Mouse (Mus musculus) neural tube, embryonic 11.5 days (tissue): ENCODE data around the gene Ccdc9. TPM values are rescaled to one million over a fixed set of nuclear protein-coding genes. Genes with fewer than 3 reads are reported as not detected.

ENCODE experiments used
- ATAC-seq: fragments of 200-750 bp; cut with Nextera tagmentation; 2 replicates; pipeline ENCODE4 v1.8.0; 2017; ENCODE audit warnings: moderate number of reproducible peaks, mild to moderate bottlenecking, moderate TSS enrichment, moderate library complexity; ENCODE audit not compliant: insufficient read depth, low FRiP score, low TSS enrichment
- DNase-seq: peaks from one replicate; pipeline ENCODE4 v3.0.0-alpha.2; 2015; ENCODE audit warnings: low spot score
- H3K27ac ChIP-seq: fragments of 300-500 bp; sonication (generic); 2 replicates; pipeline ENCODE4 v1.5.1; 2014; ENCODE audit warnings: low read depth, mild to moderate bottlenecking, low read length
- H3K27me3 ChIP-seq: fragments of 300-500 bp; sonication (generic); 2 replicates; pipeline ENCODE4 v1.6.1; 2014; ENCODE audit warnings: mild to moderate bottlenecking, low read length, mixed read lengths; ENCODE audit not compliant: control insufficient read depth, insufficient read depth
- H3K36me3 ChIP-seq: fragments of 300-500 bp; sonication (generic); 2 replicates; pipeline ENCODE4 v1.6.1; 2014; ENCODE audit warnings: mild to moderate bottlenecking, low read length, moderate library complexity, mixed read lengths; ENCODE audit not compliant: control insufficient read depth, insufficient read depth
- H3K4me1 ChIP-seq: fragments of 300-500 bp; sonication (generic); 2 replicates; pipeline ENCODE4 v1.6.1; 2014; ENCODE audit warnings: low read length, mixed read lengths; ENCODE audit not compliant: control insufficient read depth, insufficient read depth
- H3K4me2 ChIP-seq: fragments of 300-500 bp; sonication (generic); 2 replicates; pipeline ENCODE4 v1.6.1; 2014; ENCODE audit warnings: low read depth, mild to moderate bottlenecking, moderate library complexity
- H3K4me3 ChIP-seq: fragments of 300-500 bp; sonication (generic); 2 replicates; pipeline ENCODE4 v1.5.1; 2014; ENCODE audit warnings: low read depth, low read length
- H3K9ac ChIP-seq: fragments of 300-500 bp; sonication (generic); 2 replicates; pipeline ENCODE4 v1.6.1; 2014; ENCODE audit warnings: mild to moderate bottlenecking, low read length
- H3K9me3 ChIP-seq: fragments of 300-500 bp; sonication (generic); 2 replicates; pipeline ENCODE4 v1.6.1; 2016; ENCODE audit warnings: low read length; ENCODE audit not compliant: control insufficient read depth
- WGBS: fragments of 180-500 bp; shearing (Covaris S2); extraction: QIAGEN DNeasy Blood & Tissue Kit; methylation state at CpG from one replicate; pipeline ENCODE4 v1.1.7; 2014; 5-methylcytosine and 5-hydroxymethylcytosine counted together
- polyA plus RNA-seq: library from polyadenylated mRNA; unstranded; fragments of >200 nt; fragmentation: Nextera tagmentation; extraction: Ambion mirVana; gene quantifications from 2 replicates; pipeline ENCODE4 v1.2.1, GENCODE M21; 2014

Ccdc9 gene
- polyA plus RNA-seq, 1 experiment from 2014 or later, result 19.6 TPM

- Histone ChIP-seq H3K27me3 (no peaks in the 10 kb centered on the region), H3K4me3 (no peak overlapping the region), H3K36me3 (no peaks in the 10 kb centered on the region), H3K9ac (no peak overlapping the region), H3K27ac (no peak overlapping the region), H3K4me2 (no peak overlapping the region), H3K4me1 (no peaks in the 10 kb centered on the region), H3K9me3 (no peaks in the 10 kb centered on the region)
- DNase-seq (no peak), ATAC-seq (no peak)
- 70% methylated on average over 4 of the region's 4 CpGs for WGBS
Measured at GRCm38 (mm10) chr7:16254195-16254594, 32.4 kb downstream of the Ccdc9 start.

GRCm38 (mm10) chr7:16250687-16251086 is 35.9 kb downstream of the Ccdc9 start:
- H3K4me1 ChIP-seq, result no peaks in the 10 kb centered on the region
- no peak overlapping the region for H3K27ac ChIP-seq
- H3K27me3 ChIP-seq, result no peaks in the 10 kb centered on the region
- H3K4me2 ChIP-seq, result no peak overlapping the region
- H3K9me3 ChIP-seq, result no peaks in the 10 kb centered on the region
- 86% methylated on average over 5 of the region's 5 CpGs for WGBS
- H3K36me3 ChIP-seq, result no peaks in the 10 kb centered on the region
- DNase-seq, result no peak
- H3K4me3 ChIP-seq, result no peak overlapping the region
- no peak for ATAC-seq
- no peak overlapping the region for H3K9ac ChIP-seq

GRCm38 (mm10) chr7:16245958-16246357 is 40.6 kb downstream of the Ccdc9 start:
- Histone ChIP-seq H3K9ac (no peak overlapping the region), H3K4me3 (no peak overlapping the region), H3K4me2 (no peak overlapping the region), H3K36me3 (no peaks in the 10 kb centered on the region; the same call in 1 of the 2 replicates), H3K9me3 (no peaks in the 10 kb centered on the region), H3K4me1 (no peaks in the 10 kb centered on the region), H3K27me3 (no peaks in the 10 kb centered on the region), H3K27ac (no peak overlapping the region)
- DNase-seq (no peak), ATAC-seq (no peak)
- WGBS, result 60% methylated on average over 1 of the region's 4 CpGs

GRCm38 (mm10) chr7:16244067-16244466 is 42.5 kb downstream of the Ccdc9 start, which contains the start of gene C5ar2:
C5ar2 (minus strand) TSS chr7:16244154.
- H3K9ac ChIP-seq, result no peak within 1 kb of the TSS
- no peak within 1 kb of the TSS for H3K4me3 ChIP-seq
- no peak within 1 kb of the TSS for H3K27ac ChIP-seq
- H3K4me1 ChIP-seq, result no peaks in the 10 kb centered on the region
- no peak within 1 kb of the TSS for H3K4me2 ChIP-seq
- H3K27me3 ChIP-seq, result no peaks in the 10 kb centered on the region
- no peaks in the 10 kb centered on the region for H3K9me3 ChIP-seq
- WGBS, result 64% methylated on average over 5 of the region's 5 CpGs
- no peaks in the 10 kb centered on the region; the same call in 1 of the 2 replicates for H3K36me3 ChIP-seq
- DNase-seq (no peak), ATAC-seq (no peak)

- 88% methylated on average over 6 of the region's 6 CpGs for WGBS
- Histone ChIP-seq H3K4me1 (no peaks in the 10 kb centered on the region), H3K27me3 (no peaks in the 10 kb centered on the region), H3K9ac (no peak overlapping the region), H3K4me3 (no peak overlapping the region), H3K36me3 (no peaks in the 10 kb centered on the region; the same call in 1 of the 2 replicates), H3K4me2 (no peak overlapping the region), H3K9me3 (no peaks in the 10 kb centered on the region), H3K27ac (no peak overlapping the region)
- ATAC-seq (no peak), DNase-seq (no peak)
Measured at GRCm38 (mm10) chr7:16242198-16242597, 44.4 kb downstream of the Ccdc9 start.

GRCm38 (mm10) chr7:16241787-16242186 is 44.8 kb downstream of the Ccdc9 start:
- Histone ChIP-seq H3K9me3 (no peaks in the 10 kb centered on the region), H3K9ac (no peak overlapping the region), H3K4me2 (no peak overlapping the region), H3K4me3 (no peak overlapping the region), H3K27me3 (no peaks in the 10 kb centered on the region), H3K36me3 (no peaks in the 10 kb centered on the region; the same call in 1 of the 2 replicates), H3K4me1 (no peaks in the 10 kb centered on the region), H3K27ac (no peak overlapping the region)
- no peak for DNase-seq
- ATAC-seq, result no peak
- WGBS, result 62% methylated on average over 11 of the region's 11 CpGs

GRCm38 (mm10) chr7:16240978-16241303 is 45.7 kb downstream of the Ccdc9 start:
- Histone ChIP-seq H3K4me3 (no peak overlapping the region), H3K9me3 (no peaks in the 10 kb centered on the region), H3K9ac (no peak overlapping the region), H3K27me3 (no peaks in the 10 kb centered on the region), H3K4me2 (no peak overlapping the region), H3K27ac (no peak overlapping the region), H3K36me3 (no peaks in the 10 kb centered on the region; the same call in 1 of the 2 replicates), H3K4me1 (no peaks in the 10 kb centered on the region)
- WGBS, result 97% methylated on average over 1 of the region's 1 CpGs
- ATAC-seq (no peak), DNase-seq (no peak)

GRCm38 (mm10) chr7:16240281-16240977 is 46.2 kb downstream of the Ccdc9 start:
- ATAC-seq (no peak), DNase-seq (no peak)
- no peak overlapping the region for H3K4me2 ChIP-seq
- H3K4me1 ChIP-seq, result no peaks in the 10 kb centered on the region
- H3K27me3 ChIP-seq, result no peaks in the 10 kb centered on the region
- no peak overlapping the region for H3K27ac ChIP-seq
- H3K36me3 ChIP-seq, result no peaks in the 10 kb centered on the region; the same call in 1 of the 2 replicates
- H3K4me3 ChIP-seq, result no peak overlapping the region
- 76% methylated on average over 7 of the region's 7 CpGs for WGBS
- H3K9ac ChIP-seq, result no peak overlapping the region
- no peaks in the 10 kb centered on the region for H3K9me3 ChIP-seq

GRCm38 (mm10) chr7:16239554-16239997 is 47.0 kb downstream of the Ccdc9 start:
- Histone ChIP-seq H3K9ac (no peak overlapping the region), H3K4me3 (no peak overlapping the region), H3K36me3 (no peaks in the 10 kb centered on the region; the same call in 1 of the 2 replicates), H3K27me3 (no peaks in the 10 kb centered on the region), H3K9me3 (no peaks in the 10 kb centered on the region), H3K27ac (no peak overlapping the region), H3K4me1 (no peaks in the 10 kb centered on the region), H3K4me2 (no peak overlapping the region)
- WGBS, result 64% methylated on average over 9 of the region's 9 CpGs
- DNase-seq (no peak), ATAC-seq (no peak)
